Mouse (Mus musculus) cerebellum, adult 9-11 months (tissue): ENCODE measurements around the gene Naxe.

Source experiments
- DNase-seq: peaks from one replicate; pipeline ENCODE4 v3.0.0; 2022

Naxe gene

DNA sequence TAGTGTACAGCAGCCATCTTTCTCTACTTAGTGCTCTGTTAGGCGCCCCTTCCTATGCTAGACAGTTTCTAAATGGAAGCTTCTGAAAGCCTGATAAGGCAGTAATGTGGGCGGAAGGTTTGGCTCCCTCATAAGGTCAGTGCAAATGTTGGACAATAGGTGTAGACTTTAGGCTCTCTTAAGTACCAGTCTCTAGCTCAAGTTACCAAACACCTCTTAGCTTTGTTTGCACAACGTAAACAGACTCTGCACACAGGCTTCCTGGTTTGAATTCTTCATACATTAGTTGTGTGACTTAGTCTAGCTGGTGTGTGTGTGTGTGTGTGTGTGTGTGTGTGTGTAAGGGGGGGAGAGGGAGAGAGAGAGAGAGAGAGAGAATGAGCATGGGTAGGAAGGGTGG lies 8.8 kb downstream of the Naxe start:
- no peak for DNase-seq

- DNase-seq: peak; percentile 88
Observed at GRCm38 (mm10) chr3:88042661-88043421, 15.5 kb downstream of the Naxe start, which contains the start of gene Gpatch4. Gene Gpatch4 (plus strand): TSS chr3:88043108.

DNA sequence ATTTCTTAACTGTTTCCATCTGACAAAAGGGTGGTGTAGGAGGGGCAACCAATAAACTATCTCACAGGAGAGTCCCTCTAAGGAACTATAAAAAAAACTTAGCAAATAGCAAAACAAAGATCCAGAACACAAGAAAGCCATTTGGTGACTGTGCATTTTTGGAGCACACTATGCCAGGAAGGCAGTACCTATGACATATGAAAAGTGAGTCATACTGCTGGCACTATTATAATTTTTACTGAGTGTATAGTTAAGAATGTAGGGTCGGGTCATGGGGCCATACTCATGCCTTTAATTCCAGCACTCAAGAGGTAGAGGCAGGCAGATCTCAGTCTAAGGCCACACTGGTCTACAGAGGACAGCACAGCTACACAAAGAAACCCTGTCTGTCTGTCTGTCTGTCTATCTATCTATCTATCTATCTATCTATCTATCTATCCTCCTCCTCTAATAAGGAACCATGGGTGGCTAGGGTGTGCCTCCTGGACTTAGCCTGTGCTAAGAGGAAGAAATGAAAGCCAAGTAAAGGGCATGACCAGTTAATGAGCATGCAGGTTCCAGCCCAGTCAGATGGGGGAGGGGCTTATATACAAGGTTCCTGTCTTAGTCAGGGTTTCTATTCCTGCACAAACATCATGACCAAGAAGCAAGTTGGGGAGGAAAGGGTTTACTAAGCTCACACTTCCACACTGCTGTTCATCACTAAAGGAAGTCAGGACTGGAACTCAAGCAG lies 22.6 kb downstream of the Naxe start:
- no peak for DNase-seq

GRCm38 (mm10) chr3:88033506-88033905 lies 24.8 kb downstream of the Naxe start:
- DNase-seq: no peak

GRCm38 (mm10) chr3:88030608-88031395 lies 27.5 kb downstream of the Naxe start:
- no peak for DNase-seq

DNA sequence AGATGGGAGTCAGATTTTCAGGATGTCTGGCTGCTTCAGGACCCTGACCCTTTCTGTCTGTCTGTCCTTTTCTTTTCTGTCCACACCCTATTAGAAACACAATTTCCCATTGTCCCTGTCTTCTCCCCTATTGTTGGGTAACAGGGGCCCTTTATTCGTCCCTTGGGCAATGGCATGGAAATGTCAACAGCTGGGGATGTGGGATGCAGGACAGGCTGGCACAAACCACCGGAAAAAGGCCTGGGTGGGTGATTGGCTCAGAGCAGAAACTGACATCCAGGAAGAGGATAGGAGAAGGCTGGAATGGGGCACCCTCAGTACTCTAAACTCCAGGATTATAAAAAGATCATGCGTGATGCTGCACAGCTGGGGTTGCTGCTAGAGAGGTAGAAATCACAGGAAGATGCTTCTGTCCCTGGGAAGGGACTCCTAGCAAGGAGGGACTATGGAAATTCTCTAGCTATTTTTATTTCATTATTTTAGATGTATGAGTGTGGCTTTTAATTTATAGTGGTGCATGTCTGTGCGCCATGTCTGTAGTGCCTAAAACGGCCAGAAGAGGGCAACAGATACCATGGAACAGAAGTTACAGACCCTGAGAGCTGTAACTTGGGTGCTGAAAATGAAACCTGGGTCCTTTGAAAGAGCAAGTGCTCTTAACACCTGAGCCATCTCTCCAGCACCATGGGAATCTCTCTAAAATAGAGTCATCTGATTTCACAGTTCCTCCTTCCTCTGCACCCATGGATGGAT lies 30.7 kb downstream of the Naxe start, which contains the start of gene Hapln2:
TSS of gene Hapln2 (minus strand) at position 150 of the 753 bp plus-strand sequence.
- DNase-seq: no peak

- DNase-seq: no peak
Observed at GRCm38 (mm10) chr3:88026823-88027222, 31.5 kb downstream of the Naxe start.

- no peak for DNase-seq
Observed at GRCm38 (mm10) chr3:88023192-88024074, 34.9 kb downstream of the Naxe start.

- DNase-seq: peak; percentile 95
Observed at GRCm38 (mm10) chr3:88022322-88023191, 35.7 kb downstream of the Naxe start.

- no peak for DNase-seq
Observed at GRCm38 (mm10) chr3:88010634-88011265, 47.5 kb downstream of the Naxe start.
